Mouse (Mus musculus) liver, embryonic 11.5 days (tissue): ENCODE results near the gene Rnasek. TPM values are rescaled to one million over a fixed set of nuclear protein-coding genes. Genes with fewer than 3 reads are reported as not detected.

Source experiments
- ATAC-seq: fragments of 200-750 bp; cut with Nextera tagmentation; replicated peaks from 2 replicates; pipeline ENCODE4 v1.8.0; 2017; ENCODE audit warnings: moderate number of reproducible peaks, mild to moderate bottlenecking, moderate TSS enrichment, moderate library complexity; ENCODE audit not compliant: low FRiP score
- DNase-seq: peaks from one replicate; pipeline ENCODE4 v3.0.0-alpha.2; 2017; ENCODE audit warnings: low spot score
- H3K27ac ChIP-seq: fragments of 300-500 bp; sonication (generic); 2 replicates; pipeline ENCODE4 v1.5.1; 2014; ENCODE audit warnings: mild to moderate bottlenecking, low read depth, low read length, control low read depth
- H3K27me3 ChIP-seq: fragments of 300-500 bp; sonication (generic); replicated peaks from 2 replicates; pipeline ENCODE4 v1.6.1; 2014; ENCODE audit warnings: low read length, mixed read lengths; ENCODE audit not compliant: control insufficient read depth, insufficient read depth
- H3K36me3 ChIP-seq: fragments of 300-500 bp; sonication (generic); 2 replicates; pipeline ENCODE4 v1.6.1; 2014; ENCODE audit warnings: mild to moderate bottlenecking, low read length, moderate library complexity, mixed read lengths; ENCODE audit not compliant: control insufficient read depth, insufficient read depth
- H3K4me1 ChIP-seq: fragments of 300-500 bp; sonication (generic); replicated peaks from 2 replicates; pipeline ENCODE4 v1.6.1; 2014; ENCODE audit warnings: low read length, mixed read lengths; ENCODE audit not compliant: control insufficient read depth, insufficient read depth
- H3K4me2 ChIP-seq: fragments of 300-500 bp; sonication (generic); 2 replicates; pipeline ENCODE4 v1.6.1; 2014; ENCODE audit warnings: mild to moderate bottlenecking, control low read depth, moderate library complexity
- H3K4me3 ChIP-seq: fragments of 300-500 bp; sonication (generic); 2 replicates; pipeline ENCODE4 v1.5.1; 2014; ENCODE audit warnings: low read depth, low read length, control low read depth
- H3K9ac ChIP-seq: fragments of 300-500 bp; sonication (generic); 2 replicates; pipeline ENCODE4 v1.6.1; 2014; ENCODE audit warnings: low read depth, low read length, control low read depth
- H3K9me3 ChIP-seq: fragments of 300-500 bp; sonication (generic); 2 replicates; pipeline ENCODE4 v1.6.1; 2016; ENCODE audit warnings: low read length, inconsistent platforms, mixed read lengths; ENCODE audit not compliant: control insufficient read depth
- WGBS: fragments of 180-500 bp; shearing (Covaris S2); extraction: QIAGEN DNeasy Blood & Tissue Kit; methylation state at CpG from one replicate; pipeline ENCODE4 v1.1.7; 2014; 5-methylcytosine and 5-hydroxymethylcytosine counted together
- polyA plus RNA-seq: library from polyadenylated mRNA; unstranded; fragments of >200 nt; fragmentation: Nextera tagmentation; extraction: Ambion mirVana; gene quantifications from 2 replicates; pipeline ENCODE4 v1.2.1, GENCODE M21; 2014

Gene Rnasek
- polyA plus RNA-seq, 1 experiment from 2014 or later = 188 TPM

DNA sequence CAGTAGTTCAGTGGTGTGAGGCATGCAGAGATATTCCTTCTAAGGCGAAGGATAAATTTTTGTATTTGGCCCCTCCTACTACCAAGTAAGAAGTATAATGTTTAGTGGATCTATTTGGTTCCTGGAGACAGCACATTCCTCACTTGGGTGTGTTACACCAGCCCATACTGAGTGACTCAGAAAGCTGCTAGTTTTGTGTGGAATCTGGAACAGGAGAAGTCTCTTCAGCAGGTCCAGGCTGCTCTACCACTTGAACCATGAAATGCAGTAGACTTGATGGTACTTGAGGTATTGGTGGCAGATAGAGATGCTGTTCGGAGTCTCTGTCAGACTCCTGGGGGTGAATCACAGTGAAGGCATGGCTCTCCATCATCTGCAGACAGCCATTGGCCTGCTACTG, 29.0 kb downstream of the Rnasek start:
- DNase-seq (no peak), ATAC-seq (no peak)
- Histone ChIP-seq H3K9ac (no peak overlapping the region), H3K4me1 (peaks cover 12% of the 10 kb centered on the region), H3K27ac (no peak overlapping the region), H3K36me3 (no peaks in the 10 kb centered on the region), H3K9me3 (no peaks in the 10 kb centered on the region), H3K27me3 (peaks cover 32% of the 10 kb centered on the region), H3K4me2 (no peak overlapping the region), H3K4me3 (no peak overlapping the region)
- 79% methylated on average over 2 of the region's 2 CpGs for WGBS

DNA sequence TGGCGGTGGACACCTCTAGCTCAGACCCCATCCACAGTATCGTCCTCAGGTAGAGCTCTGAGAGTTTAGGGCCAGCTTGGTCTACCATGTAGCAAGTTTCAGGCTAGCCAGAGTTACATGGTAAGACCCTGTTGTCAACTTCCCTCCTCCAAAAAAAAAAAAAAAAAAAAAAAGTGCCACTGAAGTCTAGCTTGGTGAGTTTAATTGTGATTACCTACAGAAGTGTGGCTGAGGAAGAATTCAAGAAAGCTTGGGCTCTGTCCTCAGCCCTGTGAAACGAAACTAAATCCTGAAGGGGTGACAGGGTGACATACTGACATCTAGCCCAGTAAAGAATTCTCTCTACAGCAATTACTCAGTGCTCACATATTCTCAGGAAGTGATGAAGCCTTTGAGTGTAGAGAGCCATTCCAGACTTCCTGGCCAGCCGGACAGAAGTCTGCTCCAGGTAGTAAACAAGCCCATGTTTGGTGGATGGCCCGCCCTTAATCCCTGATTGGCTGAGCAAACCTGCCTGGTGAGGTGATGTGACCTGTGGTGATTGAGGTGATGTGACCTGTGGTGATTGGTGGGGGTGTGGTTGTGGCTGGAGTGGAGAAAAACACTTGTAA, 30.8 kb downstream of the Rnasek start:
- Histone ChIP-seq H3K36me3 (no peaks in the 10 kb centered on the region), H3K27me3 (peaks cover 14% of the 10 kb centered on the region), H3K4me1 (0 out of 2 replicates have a peak, but pooled peaks cover 3% of the 10 kb centered on the region), H3K4me2 (no peak overlapping the region), H3K9ac (no peak overlapping the region), H3K4me3 (no peak overlapping the region), H3K27ac (no peak overlapping the region), H3K9me3 (no peaks in the 10 kb centered on the region)
- no peak for DNase-seq
- 73% methylated on average over 5 of the region's 5 CpGs for WGBS
- no peak for ATAC-seq

DNA sequence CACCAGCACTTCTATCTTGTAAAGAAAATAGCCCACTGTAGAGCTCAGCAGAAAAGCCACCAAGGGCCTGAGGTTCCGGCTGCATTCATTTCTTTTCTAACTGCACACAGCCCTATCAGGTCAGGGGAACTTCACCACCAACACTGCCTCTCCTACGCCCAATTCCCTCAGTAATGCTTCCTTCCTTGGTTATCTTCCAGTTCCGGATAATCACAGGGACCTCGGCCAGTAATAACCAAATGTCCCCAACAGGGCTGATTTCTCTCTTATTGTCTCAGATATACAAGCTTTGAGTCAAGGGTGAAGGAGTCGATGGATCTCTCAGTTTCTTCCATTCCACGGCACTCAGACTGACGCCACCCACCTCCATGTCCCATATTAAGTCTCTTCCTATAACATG, 32.4 kb downstream of the Rnasek start:
- Histone ChIP-seq H3K4me2 (no peak overlapping the region), H3K27me3 (peaks cover 2% of the 10 kb centered on the region; the same call in 1 of the 2 replicates), H3K4me1 (no peaks in the 10 kb centered on the region), H3K9ac (no peak overlapping the region), H3K4me3 (no peak overlapping the region), H3K36me3 (no peaks in the 10 kb centered on the region), H3K9me3 (no peaks in the 10 kb centered on the region), H3K27ac (no peak overlapping the region)
- WGBS = 74% methylated on average over 7 of the region's 7 CpGs
- ATAC-seq (no peak), DNase-seq (no peak)

DNA sequence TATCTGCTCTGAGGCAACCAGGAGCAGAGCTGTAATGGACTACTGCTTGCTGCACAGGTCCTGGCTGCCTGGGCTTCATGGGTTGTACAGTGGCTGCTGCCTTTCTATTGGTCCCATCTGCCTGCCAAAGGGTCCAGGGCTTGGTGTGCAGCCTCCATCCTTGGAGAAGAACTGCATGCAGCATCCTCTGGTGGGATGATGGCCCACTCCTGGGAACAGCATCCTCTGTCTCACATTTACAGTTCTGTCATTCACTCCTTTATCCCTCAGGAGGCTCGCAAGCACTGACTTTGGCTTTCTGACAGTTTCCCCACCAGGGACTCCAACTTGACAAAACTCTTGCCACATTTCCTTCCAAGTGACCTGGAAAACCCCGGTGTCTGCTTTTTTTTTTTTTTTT, 32.8 kb downstream of the Rnasek start:
- Histone ChIP-seq H3K4me1 (no peaks in the 10 kb centered on the region), H3K4me2 (no peak overlapping the region), H3K27ac (no peak overlapping the region), H3K9ac (no peak overlapping the region), H3K9me3 (no peaks in the 10 kb centered on the region), H3K27me3 (peaks cover 2% of the 10 kb centered on the region; the same call in 1 of the 2 replicates), H3K36me3 (no peaks in the 10 kb centered on the region), H3K4me3 (no peak overlapping the region)
- 75% methylated on average over 2 of the region's 2 CpGs for WGBS
- ATAC-seq (no peak), DNase-seq (no peak)

DNA sequence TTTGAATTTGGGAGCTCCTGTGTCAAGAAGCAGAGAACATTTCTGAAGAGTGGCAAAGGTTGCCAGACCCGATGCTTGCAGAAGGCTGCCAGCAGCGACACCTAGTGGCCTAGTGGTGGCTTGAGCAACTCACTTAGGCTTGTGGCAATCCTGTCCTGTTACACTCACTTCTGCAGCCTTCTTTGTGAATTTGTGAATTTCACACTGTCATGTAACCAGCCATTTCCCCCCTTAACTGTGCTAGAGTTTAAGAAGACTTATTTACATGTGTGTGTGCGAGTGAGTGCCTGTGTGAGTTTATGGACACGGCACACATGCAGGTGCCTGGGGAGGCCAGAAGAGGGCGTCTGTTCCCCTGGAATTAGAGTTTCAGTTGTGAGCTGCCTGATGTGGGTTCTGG, 38.0 kb downstream of the Rnasek start:
- H3K4me3 ChIP-seq = no peak overlapping the region
- WGBS = 37% methylated on average over 5 of the region's 5 CpGs
- H3K9ac ChIP-seq = no peak overlapping the region
- H3K27me3 ChIP-seq = peaks cover 2% of the 10 kb centered on the region; the same call in 1 of the 2 replicates
- no peak overlapping the region for H3K4me2 ChIP-seq
- ATAC-seq (no peak), DNase-seq (peak; percentile 68)
- no peaks in the 10 kb centered on the region for H3K4me1 ChIP-seq
- H3K27ac ChIP-seq = no peak overlapping the region
- no peaks in the 10 kb centered on the region for H3K9me3 ChIP-seq
- H3K36me3 ChIP-seq = no peaks in the 10 kb centered on the region

DNA sequence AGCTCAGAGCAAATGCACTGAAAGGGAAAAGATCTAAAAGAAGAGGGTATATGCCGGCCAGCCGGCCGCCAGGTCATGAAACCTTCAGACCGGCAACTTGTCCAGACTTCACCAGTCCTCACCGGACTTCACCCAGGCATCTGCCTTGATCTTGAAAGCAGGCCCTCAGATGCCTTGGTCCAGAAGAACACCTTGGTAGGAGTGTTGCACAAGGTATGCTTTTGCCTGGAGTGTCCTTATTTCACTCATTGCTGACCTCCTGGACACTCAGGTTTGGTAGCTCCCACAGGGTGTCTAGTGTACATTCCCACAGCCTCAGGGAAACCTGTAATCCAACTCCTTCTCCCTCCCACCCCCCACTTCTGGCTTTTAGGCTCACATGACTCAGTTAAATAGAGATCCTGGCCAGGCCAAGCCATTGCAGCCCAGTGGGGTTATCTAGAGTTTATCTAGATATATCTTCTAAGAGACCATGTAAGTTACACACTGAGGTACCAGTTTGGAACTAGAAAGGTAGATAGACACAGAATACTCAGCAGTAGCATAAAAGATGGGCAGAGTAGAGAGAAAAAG, 39.5 kb downstream of the Rnasek start:
- WGBS = 80% methylated on average over 5 of the region's 5 CpGs
- H3K4me1 ChIP-seq = no peaks in the 10 kb centered on the region
- H3K4me2 ChIP-seq = no peak overlapping the region
- ATAC-seq (no peak), DNase-seq (no peak)
- H3K27me3 ChIP-seq = no peaks in the 10 kb centered on the region; the same call in 1 of the 2 replicates
- no peak overlapping the region for H3K9ac ChIP-seq
- no peaks in the 10 kb centered on the region for H3K9me3 ChIP-seq
- no peak overlapping the region for H3K4me3 ChIP-seq
- no peak overlapping the region for H3K27ac ChIP-seq
- no peaks in the 10 kb centered on the region for H3K36me3 ChIP-seq

DNA sequence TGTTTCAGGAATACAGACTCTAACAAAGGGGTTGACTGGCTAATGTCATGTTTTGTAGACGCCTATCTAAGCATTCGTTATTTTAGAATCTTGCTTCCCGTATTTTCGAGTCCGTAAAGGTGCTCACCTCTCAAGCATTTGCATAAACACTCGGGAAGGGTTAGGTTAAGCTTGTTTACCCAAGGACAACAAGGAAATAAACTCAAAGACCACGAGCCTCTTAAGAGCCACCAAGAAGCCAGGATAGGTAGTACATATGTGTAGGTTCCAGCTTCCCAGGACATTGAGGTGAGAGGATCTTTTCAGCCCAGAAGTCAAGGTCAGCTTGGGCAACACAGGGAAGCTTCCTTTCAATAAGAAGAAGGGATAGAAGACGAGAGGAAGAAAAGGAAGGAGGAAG, 40.5 kb downstream of the Rnasek start:
- Histone ChIP-seq H3K4me3 (no peak overlapping the region), H3K27me3 (no peaks in the 10 kb centered on the region; the same call in 1 of the 2 replicates), H3K4me2 (no peak overlapping the region), H3K9ac (no peak overlapping the region), H3K27ac (no peak overlapping the region), H3K4me1 (no peaks in the 10 kb centered on the region), H3K36me3 (no peaks in the 10 kb centered on the region), H3K9me3 (no peaks in the 10 kb centered on the region)
- ATAC-seq (no peak), DNase-seq (no peak)
- 74% methylated on average over 8 of the region's 8 CpGs for WGBS

DNA sequence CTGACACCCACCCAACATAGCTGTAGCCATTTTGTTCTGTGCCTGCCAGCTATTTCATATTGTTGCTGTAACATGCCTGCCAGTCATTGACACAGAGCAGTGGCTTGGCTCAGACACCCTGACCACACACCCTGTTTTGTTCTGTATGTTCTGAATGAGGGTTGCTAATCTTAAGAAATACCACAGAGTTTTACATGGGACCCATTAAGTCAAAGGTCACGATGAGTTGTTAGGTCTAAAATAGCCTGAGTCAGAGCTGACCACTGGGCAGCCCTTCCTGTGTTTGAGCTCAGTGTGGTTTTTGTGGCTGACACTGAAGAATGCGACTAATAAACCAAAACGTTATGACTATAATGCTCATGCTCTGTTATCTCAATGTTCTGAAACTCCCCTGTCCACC, 41.3 kb downstream of the Rnasek start:
- no peak overlapping the region for H3K27ac ChIP-seq
- no peak for DNase-seq
- H3K27me3 ChIP-seq = no peaks in the 10 kb centered on the region; the same call in 1 of the 2 replicates
- no peak overlapping the region for H3K4me3 ChIP-seq
- no peaks in the 10 kb centered on the region for H3K9me3 ChIP-seq
- H3K4me2 ChIP-seq = no peak overlapping the region
- ATAC-seq = no peak
- no peaks in the 10 kb centered on the region for H3K4me1 ChIP-seq
- no peak overlapping the region for H3K9ac ChIP-seq
- WGBS = 44% methylated on average over 3 of the region's 3 CpGs
- H3K36me3 ChIP-seq = no peaks in the 10 kb centered on the region
